Mouse (Mus musculus): Measurements from ENCODE around the gene Uox. TPM values are rescaled to one million over a fixed set of nuclear protein-coding genes. Genes with fewer than 3 reads are reported as not detected.
A peak's percentile ranks its signal among the peaks of the same experiment; 100 is the strongest.

The Uox gene
- total RNA-seq, 2 experiments from 2014 or later, result 0.44 TPM; not detected in 1

GRCm38 (mm10) chr3:146617946-146618345 is 47.7 kb downstream of the Uox start:
- no peak for DNase-seq (ENCODE audit: low spot score in 2 of 2)
- TF ChIP-seq CTCF (conservative IDR thresholded peaks at IDR 0.05), result no peak
- Histone ChIP-seq H3K27ac (no peak overlapping the region), H3K4me3 (no peak overlapping the region)

GRCm38 (mm10) chr3:146618357-146618756 is 48.1 kb downstream of the Uox start:
- TF ChIP-seq CTCF (conservative IDR thresholded peaks at IDR 0.05), result no peak
- Histone ChIP-seq H3K27ac (no peak overlapping the region), H3K4me3 (no peak overlapping the region)
- no peak for DNase-seq (ENCODE audit: low spot score in 2 of 2)

DNA sequence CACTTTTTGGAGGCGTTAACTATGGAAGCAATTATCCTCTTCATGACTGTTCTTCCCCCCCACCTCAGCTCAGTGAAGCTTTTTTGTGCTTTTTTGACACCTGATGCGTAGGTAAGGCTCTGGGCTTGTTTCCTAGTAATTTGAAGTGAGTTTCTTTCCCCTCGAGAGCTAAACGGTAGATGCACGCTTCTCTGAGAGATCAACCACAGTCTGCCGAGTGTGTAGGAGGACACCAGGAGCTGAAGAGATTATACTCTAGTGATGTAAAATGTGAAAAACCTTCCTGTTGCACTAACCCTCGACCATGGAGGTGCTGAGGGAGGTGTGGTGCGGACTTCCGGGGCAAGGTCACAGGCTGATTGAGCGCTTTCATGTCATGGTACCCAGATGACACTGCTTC is 49.9 kb downstream of the Uox start:
- no peak overlapping the region; the same call in 1 of the 2 replicates for H3K4me3 ChIP-seq
- DNase-seq (ENCODE audit: low spot score in 2 of 2), result peak; percentile 23 to 41
- H3K27ac ChIP-seq, result peak overlapping the region; percentile 82
- TF ChIP-seq CTCF (conservative IDR thresholded peaks at IDR 0.05), result no peak

DNA sequence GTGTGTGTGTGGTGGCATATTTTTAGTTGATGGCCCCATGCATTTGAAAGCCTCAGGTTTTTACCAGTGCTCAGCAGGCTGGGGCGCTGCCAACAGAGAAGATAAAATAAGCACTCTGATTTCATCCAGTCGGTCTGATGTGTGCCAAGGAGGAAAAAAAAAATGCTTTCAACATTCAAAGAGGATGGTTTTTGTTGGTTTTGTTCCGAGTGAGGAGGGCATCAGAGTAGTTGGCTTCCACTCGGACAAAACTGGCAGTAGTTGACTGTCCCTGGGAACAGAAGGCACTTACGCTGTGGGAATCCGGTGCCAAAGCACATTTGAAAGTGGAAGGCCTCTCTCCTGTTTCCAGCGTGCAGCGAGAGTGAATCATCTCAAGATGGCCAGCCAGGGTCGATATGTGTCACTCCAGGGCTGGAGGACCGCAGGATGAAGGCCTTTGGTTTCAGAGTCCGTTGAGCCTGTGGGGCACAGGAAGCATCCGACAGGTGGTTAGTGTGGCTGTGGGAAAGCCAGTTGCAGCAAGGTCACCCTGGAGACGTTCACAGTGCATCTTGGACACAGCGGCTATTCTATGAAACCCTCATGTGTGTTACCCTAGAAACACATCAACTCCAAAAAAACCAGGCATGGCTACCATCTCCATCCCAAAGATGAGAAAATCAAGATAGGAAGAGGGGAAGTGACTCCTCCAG is 50.5 kb downstream of the Uox start:
- H3K4me3 ChIP-seq, result no peak overlapping the region; the same call in 1 of the 2 replicates
- no peak for TF ChIP-seq CTCF (conservative IDR thresholded peaks at IDR 0.05)
- peak overlapping the region; percentile 82 for H3K27ac ChIP-seq
- DNase-seq (ENCODE audit: low spot score in 2 of 2), result peak; percentile 62 to 80

- Histone ChIP-seq H3K4me3 (no peak overlapping the region), H3K27ac (no peak overlapping the region)
- no peak for TF ChIP-seq CTCF (conservative IDR thresholded peaks at IDR 0.05)
- DNase-seq (ENCODE audit: low spot score in 2 of 2), result no peak
These were observed 51.7 kb downstream of the Uox start for GRCm38 (mm10) chr3:146621966-146622365.

DNA sequence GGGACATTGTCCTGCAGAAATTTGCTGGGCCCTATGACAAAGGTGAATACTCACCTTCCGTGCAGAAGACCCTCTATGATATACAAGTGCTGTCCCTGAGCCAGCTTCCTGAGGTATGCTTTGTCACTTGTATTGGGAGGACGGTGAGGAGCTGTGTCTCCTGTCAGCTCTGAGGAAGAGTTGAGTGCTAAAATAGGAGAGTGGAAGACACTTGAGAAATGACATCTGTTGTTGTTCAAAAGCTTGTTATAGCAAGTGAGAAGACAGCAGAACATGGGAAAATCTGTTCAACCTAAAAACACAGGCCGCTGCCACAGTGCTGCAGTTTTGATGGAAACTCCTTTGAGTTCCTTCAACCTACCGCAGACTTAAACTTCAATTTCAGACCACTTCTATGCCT is 55.5 kb downstream of the Uox start:
- TF ChIP-seq CTCF (conservative IDR thresholded peaks at IDR 0.05), result no peak
- peak in 1 of 2 experiments; percentile 19 for DNase-seq (ENCODE audit: low spot score in 2 of 2)
- Histone ChIP-seq H3K27ac (no peak overlapping the region), H3K4me3 (no peak overlapping the region)

DNA sequence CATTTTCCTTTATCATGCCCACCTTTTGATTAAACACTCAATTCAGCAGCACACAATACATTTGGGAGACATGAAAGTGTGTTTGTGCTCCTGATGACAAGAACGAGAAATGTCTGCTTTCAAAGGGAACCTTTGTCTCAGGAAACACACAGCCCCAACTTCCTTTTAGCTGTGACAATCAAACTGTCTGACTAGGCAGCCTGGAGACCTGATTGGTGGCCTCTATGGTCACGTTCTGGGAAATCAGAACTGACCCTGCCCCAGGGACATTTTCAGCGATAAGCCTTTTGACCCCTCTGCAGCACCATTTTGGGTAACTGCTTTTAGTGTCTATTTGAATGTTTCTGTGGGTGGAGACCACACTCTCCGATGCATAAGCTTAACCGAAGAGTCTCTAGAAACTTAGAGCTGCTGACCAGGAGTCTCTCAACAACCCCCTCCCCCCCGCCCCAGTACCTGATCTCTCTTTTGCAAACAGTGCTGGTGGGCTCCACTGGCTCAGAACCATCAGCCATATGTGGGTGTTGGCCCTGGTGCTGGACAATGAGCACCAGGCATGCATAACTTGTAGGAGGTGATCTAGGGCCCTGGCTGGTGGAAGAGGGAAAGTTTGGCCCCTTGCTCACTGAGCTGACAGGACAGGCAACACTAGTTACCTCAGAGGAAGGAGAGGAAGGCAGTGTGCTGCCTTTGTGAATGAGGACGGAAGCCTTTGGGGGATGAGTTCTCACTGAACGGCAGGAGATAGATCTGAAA is 58.2 kb downstream of the Uox start:
- no peak for TF ChIP-seq CTCF (conservative IDR thresholded peaks at IDR 0.05)
- no peak overlapping the region for H3K27ac ChIP-seq

GRCm38 (mm10) chr3:146632506-146632905 is 62.3 kb downstream of the Uox start:
- TF ChIP-seq CTCF (conservative IDR thresholded peaks at IDR 0.05), result no peak
- no peak for DNase-seq (ENCODE audit: low spot score in 2 of 2)
- Histone ChIP-seq H3K4me3 (no peak overlapping the region), H3K27ac (no peak overlapping the region)

More for the DNA sequence above, 58.2 kb downstream of the Uox start:
- DNase-seq (ENCODE audit: low spot score in 2 of 2), result no peak
- no peak overlapping the region for H3K4me3 ChIP-seq

DNA sequence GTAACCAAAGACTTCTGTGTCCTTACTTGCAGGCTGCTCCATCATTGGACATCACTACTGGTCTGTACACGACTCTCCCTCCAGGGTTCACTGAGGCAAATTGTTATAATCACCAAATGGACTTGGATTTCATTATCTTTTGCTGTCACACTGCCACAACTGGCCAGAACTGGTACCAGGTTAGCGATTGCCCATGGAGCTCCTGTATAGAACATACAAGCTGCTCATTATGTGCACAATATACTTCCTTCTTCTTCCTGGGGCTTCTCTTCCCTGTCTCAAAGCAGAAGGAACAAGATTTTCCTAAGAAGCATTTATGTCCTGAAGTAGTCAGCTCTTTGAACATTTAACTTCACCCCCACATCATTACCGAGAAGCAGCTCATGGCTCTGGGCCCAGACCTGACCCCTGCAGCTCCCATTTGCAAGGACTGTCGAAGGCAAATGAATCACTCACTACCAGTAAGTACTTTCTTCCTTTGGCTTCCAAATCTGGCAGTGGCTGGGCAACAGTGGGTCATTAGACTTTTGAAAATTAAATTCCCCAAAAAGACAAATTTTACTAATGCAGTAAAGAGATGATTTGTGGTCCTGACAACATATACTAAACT is 71.7 kb downstream of the Uox start:
- no peak overlapping the region for H3K4me3 ChIP-seq
- DNase-seq (ENCODE audit: low spot score in 2 of 2), result no peak
- H3K27ac ChIP-seq, result no peak overlapping the region
- no peak for TF ChIP-seq CTCF (conservative IDR thresholded peaks at IDR 0.05)

GRCm38 (mm10) chr3:146649311-146649894 is 79.2 kb downstream of the Uox start:
- no peak overlapping the region for H3K27ac ChIP-seq
- TF ChIP-seq CTCF (conservative IDR thresholded peaks at IDR 0.05), result no peak
- H3K4me3 ChIP-seq, result no peak overlapping the region
- no peak for DNase-seq (ENCODE audit: low spot score in 2 of 2)

- no peak for TF ChIP-seq CTCF (conservative IDR thresholded peaks at IDR 0.05)
- DNase-seq (ENCODE audit: low spot score in 2 of 2), result no peak
- Histone ChIP-seq H3K27ac (no peak overlapping the region), H3K4me3 (no peak overlapping the region)
These were observed 80.5 kb downstream of the Uox start for GRCm38 (mm10) chr3:146650716-146651115.

DNA sequence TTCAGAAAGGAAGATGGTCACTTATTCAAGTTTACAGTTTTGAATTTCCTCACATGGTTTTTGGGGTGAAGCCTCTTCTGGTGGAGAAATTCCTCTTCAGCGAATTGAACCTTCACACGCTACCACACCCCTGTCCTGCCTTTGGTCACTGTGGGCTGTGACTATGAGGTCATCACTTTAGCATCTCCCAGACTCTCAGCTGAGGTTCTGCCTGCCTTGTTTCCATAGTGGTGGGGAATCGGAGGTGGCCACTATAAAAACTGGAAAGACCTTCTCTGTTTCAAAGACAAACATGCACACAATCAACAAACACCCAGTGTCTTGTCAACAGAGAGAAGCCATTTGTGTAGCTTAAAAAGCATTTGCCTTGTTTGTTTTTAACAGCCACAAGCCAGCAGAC is 81.0 kb downstream of the Uox start, which contains the start of gene 4930503B20Rik:
Gene 4930503B20Rik, minus strand, starts transcription at position 101 of the 400 bp plus-strand sequence.
- DNase-seq (ENCODE audit: low spot score in 2 of 2), result no peak
- no peak within 1 kb of the TSS for H3K27ac ChIP-seq
- TF ChIP-seq CTCF (conservative IDR thresholded peaks at IDR 0.05), result no peak
- H3K4me3 ChIP-seq, result no peak within 1 kb of the TSS

GRCm38 (mm10) chr3:146652431-146652830 is 82.2 kb downstream of the Uox start:
- Histone ChIP-seq H3K4me3 (no peak overlapping the region), H3K27ac (no peak overlapping the region)
- DNase-seq (ENCODE audit: low spot score in 2 of 2), result no peak
- no peak for TF ChIP-seq CTCF (conservative IDR thresholded peaks at IDR 0.05)

Data from layer of hippocampus, adult 2 months (tissue).